ENCODE assay signal across 8 mouse cellular contexts in the genomic region with DNA sequence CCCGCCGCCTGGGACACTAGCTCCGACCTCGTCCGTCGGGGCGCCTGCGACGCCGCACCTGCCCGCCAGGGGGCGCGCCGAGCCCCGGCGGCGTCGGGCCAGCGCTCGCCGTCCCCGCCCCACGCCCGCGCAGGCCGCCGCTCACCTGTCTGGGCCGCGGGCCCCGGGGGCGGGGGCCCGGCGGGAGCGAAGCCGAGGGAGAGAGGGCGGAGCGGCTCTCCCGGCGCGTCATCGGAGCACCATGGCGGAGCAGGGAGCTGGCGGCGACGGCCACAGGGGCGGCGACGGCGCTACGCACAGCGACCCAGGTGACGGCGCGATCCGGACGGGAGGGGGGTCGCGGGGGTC. TPM values are rescaled to one million over a fixed set of nuclear protein-coding genes. Genes with fewer than 3 reads are reported as not detected.
DNase-seq lines count a peak whose midpoint lies in the region; ATAC-seq and TF ChIP-seq lines count a peak whose summit lies in the region.

No protein-coding gene starts in this region.

- peak overlapping the region; percentile 73 for H3K4me3 ChIP-seq in G1E (ENCODE audit: low read depth, low read length)
- peak overlapping the region; percentile 54 for H3K4me3 ChIP-seq in bone marrow macrophage, adult 2 months (ENCODE audit: insufficient read depth, low read length)
- H3K4me3 ChIP-seq in forebrain, embryonic 10.5 days = peak overlapping the region; percentile 80
- H3K4me3 ChIP-seq in hindbrain, embryonic 10.5 days = peak overlapping the region; percentile 81

- H3K27ac ChIP-seq in bone marrow macrophage, adult 2 months (ENCODE audit: insufficient read depth, low read depth, low read length) = no peak overlapping the region
- peak overlapping the region; percentile 83 for H3K27ac ChIP-seq in forebrain, embryonic 10.5 days
- peak overlapping the region; percentile 84 for H3K27ac ChIP-seq in hindbrain, embryonic 10.5 days

- ATAC-seq in G1E (ENCODE audit: extremely low read depth, insufficient number of reproducible peaks, low FRiP score, poor library complexity, severe bottlenecking) = no peak

- peaks cover under 1% of the 10 kb centered on the region for H3K36me3 ChIP-seq in G1E (replicated peaks)
- no peaks in the 10 kb centered on the region for H3K36me3 ChIP-seq in forebrain, embryonic 10.5 days (replicated peaks)
- no peaks in the 10 kb centered on the region for H3K36me3 ChIP-seq in hindbrain, embryonic 10.5 days

- 0% methylated on average over 36 of the region's 58 CpGs for WGBS in forebrain, embryonic 10.5 days
- WGBS in hindbrain, embryonic 10.5 days = under 1% methylated on average over 58 of the region's 58 CpGs

- H3K9me3 ChIP-seq in G1E (replicated peaks) = peaks cover 12% of the 10 kb centered on the region
- H3K9me3 ChIP-seq in forebrain, embryonic 10.5 days = no peaks in the 10 kb centered on the region
- H3K9me3 ChIP-seq in hindbrain, embryonic 10.5 days = no peaks in the 10 kb centered on the region

- TF ChIP-seq CTCF in G1E (IDR thresholded peaks at IDR 0.05; ENCODE audit: low read depth, low read length) = peak; percentile 10; the same call in 1 of the 2 replicates
- TF ChIP-seq CTCF in bone marrow macrophage, adult 2 months (IDR thresholded peaks at IDR 0.05; ENCODE audit: low read depth, low read length) = peak; percentile 36; the same call in 1 of the 2 replicates

- TF ChIP-seq POLR2A in bone marrow macrophage, adult 2 months (IDR thresholded peaks at IDR 0.05; ENCODE audit: borderline replicate concordance, low read depth, low read length) = no peak

- DNase-seq in G1E (ENCODE audit: low spot score) = no peak
- DNase-seq in forebrain, embryonic 10.5 days (ENCODE audit: extremely low spot score, low spot score) = peak; percentile 37
- peak; percentile 53 for DNase-seq in hindbrain, embryonic 10.5 days (ENCODE audit: low spot score)
- DNase-seq in layer of hippocampus, adult 9-11 months = peak; percentile 41
- DNase-seq in lung, postnatal 4 days = peak; percentile 75 to 89
- peak; percentile 58 to 65 for DNase-seq in right cerebral cortex, postnatal 10 days (ENCODE audit: low spot score in 2 of 2)
- no peak for DNase-seq in c-Kit-positive CD71-positive TER-119-positive erythroid progenitor cells, embryonic 14.5 days (ENCODE audit: low spot score)

- peaks cover 8% of the 10 kb centered on the region; the same call in 1 of the 2 replicates for H3K27me3 ChIP-seq in G1E (ENCODE audit: insufficient read depth, low read length)
- peaks cover 57% of the 10 kb centered on the region for H3K27me3 ChIP-seq in forebrain, embryonic 10.5 days (ENCODE audit: poor library complexity, severe bottlenecking)
- H3K27me3 ChIP-seq in hindbrain, embryonic 10.5 days (ENCODE audit: insufficient read depth, poor library complexity, severe bottlenecking) = peaks cover 60% of the 10 kb centered on the region

- peaks cover 15% of the 10 kb centered on the region for H3K4me1 ChIP-seq in G1E (ENCODE audit: insufficient read depth, low read depth, low read length)
- no peaks in the 10 kb centered on the region for H3K4me1 ChIP-seq in bone marrow macrophage, adult 2 months (ENCODE audit: control insufficient read depth, insufficient read depth, low read length)
- peaks cover 29% of the 10 kb centered on the region for H3K4me1 ChIP-seq in forebrain, embryonic 10.5 days
- H3K4me1 ChIP-seq in hindbrain, embryonic 10.5 days (replicated peaks) = peaks cover 26% of the 10 kb centered on the region

RNA-seq across cellular contexts. Expression of a gene that starts 0.5 kb away (rescaled TPM):
- total RNA-seq in G1E (2014; fragmentation: Nextera tagmentation) (not detected in 2 replicates), G1E (2017) (2.3 and 2.6 TPM in 2 replicates)
- polyA plus RNA-seq in G1E (2012) = 2.5 and 2.8 TPM in 2 replicates
- polyA plus RNA-seq in bone marrow macrophage, adult 2 months (2012; ENCODE audit: insufficient read depth, insufficient read length, missing spikeins) = 0.55 TPM in 1 of 2 replicates, not detected in the other
- polyA plus RNA-seq in forebrain, embryonic 10.5 days (2016; fragmentation: Nextera tagmentation; extraction: Ambion mirVana) = 9.1 and 10.9 TPM in 2 replicates
- 8.9 and 10.0 TPM in 2 replicates for polyA plus RNA-seq in hindbrain, embryonic 10.5 days (2016; fragmentation: Nextera tagmentation; extraction: Ambion mirVana)

Comparison
In these comparisons a context has a peak if more than half of its experiments do, and no peak if none do; other contexts are left out.
1. DNase-seq: peak in forebrain, embryonic 10.5 days (single experiment), hindbrain, embryonic 10.5 days (single experiment), layer of hippocampus, adult 9-11 months (single experiment), lung, postnatal 4 days (2 of 2) and right cerebral cortex, postnatal 10 days (2 of 2); none in G1E (single experiment) and c-Kit-positive CD71-positive TER-119-positive erythroid progenitor cells, embryonic 14.5 days (single experiment).
2. Peak in every context shown above with its lines, with median percentiles within 50 percentile points of each other: H3K4me3 ChIP-seq.